Mouse (Mus musculus): ENCODE data around the gene AY074887. TPM values are rescaled to one million over a fixed set of nuclear protein-coding genes. Genes with fewer than 3 reads are reported as not detected.
"Not testable (repeated sequence)": the region's sequence is repeated elsewhere in the genome, so short reads cannot be mapped to it uniquely, and the experiment has no call there.

AY074887 gene
- total and polyA plus RNA-seq, 2 experiments from 2014 or later, result 0.98 TPM; not detected in 1

DNA sequence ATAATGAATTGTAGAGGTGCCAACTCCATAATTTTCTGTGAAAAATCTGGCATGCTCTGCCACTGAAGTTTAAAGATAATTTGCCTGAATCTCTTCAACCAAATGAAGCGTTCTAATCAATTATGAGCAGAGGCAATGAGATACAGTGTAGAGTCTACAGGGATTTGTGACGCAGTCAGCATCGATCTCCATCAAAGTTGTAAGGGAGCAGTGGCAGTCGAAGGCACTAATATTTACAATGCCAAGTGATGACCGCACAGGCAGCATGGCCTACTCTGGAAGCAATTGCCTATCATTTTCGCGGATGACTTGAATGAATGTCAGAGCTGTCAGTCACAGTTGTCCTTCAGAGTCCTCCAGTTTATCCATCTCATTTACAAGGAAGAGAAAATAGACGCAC, 29.9 kb upstream of the AY074887 start, which contains the start of gene Chrna5:
Gene Chrna5, plus strand, starts transcription at position 207 of the 400 bp plus-strand sequence.
- no peaks in the 10 kb centered on the region; the same call in 1 of the 2 replicates for H3K27me3 ChIP-seq (ENCODE audit: insufficient read depth, low read length)
- ATAC-seq, result 0 out of 2 replicates have a peak, but pooled peaks have one; percentile 44
- H3K9ac ChIP-seq (replicated peaks; ENCODE audit: low read length), result peak within 1 kb of the TSS; percentile 61
- H3K4me1 ChIP-seq (ENCODE audit: insufficient read depth, low read length), result no peaks in the 10 kb centered on the region
- no peak for TF ChIP-seq CTCF (IDR thresholded peaks at IDR 0.05; ENCODE audit: low read depth)
- no peak within 1 kb of the TSS for H3K27ac ChIP-seq
- peak within 1 kb of the TSS; percentile 61 for H3K4me3 ChIP-seq (ENCODE audit: low read length)
- peak; percentile 48 for DNase-seq (ENCODE audit: low spot score)
- peak within 1 kb of the TSS; percentile 88 for H3K4me2 ChIP-seq (ENCODE audit: low read depth, low read length)
- no peaks in the 10 kb centered on the region for H3K36me3 ChIP-seq (ENCODE audit: insufficient read depth, low read length)
- WGBS, result 34% methylated on average over 8 of the region's 8 CpGs
- no peaks in the 10 kb centered on the region for H3K9me3 ChIP-seq (ENCODE audit: low read length)

DNA sequence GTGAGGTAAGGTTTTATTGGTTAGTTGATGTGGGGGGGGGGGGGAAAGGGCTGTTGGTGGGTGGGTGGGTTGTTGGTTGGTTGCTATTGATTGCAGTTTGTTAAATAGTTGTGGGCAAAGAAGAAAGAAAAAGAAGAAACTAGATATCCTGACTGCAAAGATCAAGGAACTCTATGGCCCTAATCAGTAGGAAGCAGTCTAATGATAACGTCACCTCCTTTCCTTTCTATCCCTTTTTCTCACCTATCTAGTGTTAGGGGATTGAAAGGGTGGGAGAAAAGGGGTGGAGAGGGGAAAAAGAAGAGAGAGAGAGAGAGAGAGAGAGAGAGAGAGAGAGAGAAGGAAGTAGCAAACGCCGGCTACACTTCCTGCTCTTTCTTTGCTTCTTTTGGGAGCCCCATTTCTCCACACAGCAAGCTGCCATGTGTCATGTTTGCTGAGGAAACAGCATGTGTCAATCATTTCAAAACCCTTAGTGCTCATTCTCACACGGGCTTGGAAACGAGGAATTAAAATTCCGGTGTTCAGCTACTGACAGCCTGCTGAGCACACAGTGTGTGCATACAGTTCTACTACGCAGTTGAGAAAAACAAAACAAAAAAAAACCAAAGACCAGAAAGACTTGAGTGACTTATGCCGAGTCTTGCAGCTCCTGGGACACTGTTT, 19.3 kb upstream of the AY074887 start:
- no peaks in the 10 kb centered on the region for H3K27me3 ChIP-seq (ENCODE audit: insufficient read depth, low read length)
- H3K36me3 ChIP-seq (ENCODE audit: insufficient read depth, low read length), result no peaks in the 10 kb centered on the region
- H3K4me2 ChIP-seq (ENCODE audit: low read depth, low read length), result no peak overlapping the region
- no peak for DNase-seq (ENCODE audit: low spot score)
- H3K4me1 ChIP-seq (ENCODE audit: insufficient read depth, low read length), result no peaks in the 10 kb centered on the region
- no peak for ATAC-seq
- no peak overlapping the region for H3K9ac ChIP-seq (replicated peaks; ENCODE audit: low read length)
- no peak for TF ChIP-seq CTCF (IDR thresholded peaks at IDR 0.05; ENCODE audit: low read depth)
- no peak overlapping the region for H3K4me3 ChIP-seq (ENCODE audit: low read length)
- H3K27ac ChIP-seq, result no peak overlapping the region
- H3K9me3 ChIP-seq (ENCODE audit: low read length), result no peaks in the 10 kb centered on the region
- WGBS, result 45% methylated on average over 8 of the region's 8 CpGs

DNA sequence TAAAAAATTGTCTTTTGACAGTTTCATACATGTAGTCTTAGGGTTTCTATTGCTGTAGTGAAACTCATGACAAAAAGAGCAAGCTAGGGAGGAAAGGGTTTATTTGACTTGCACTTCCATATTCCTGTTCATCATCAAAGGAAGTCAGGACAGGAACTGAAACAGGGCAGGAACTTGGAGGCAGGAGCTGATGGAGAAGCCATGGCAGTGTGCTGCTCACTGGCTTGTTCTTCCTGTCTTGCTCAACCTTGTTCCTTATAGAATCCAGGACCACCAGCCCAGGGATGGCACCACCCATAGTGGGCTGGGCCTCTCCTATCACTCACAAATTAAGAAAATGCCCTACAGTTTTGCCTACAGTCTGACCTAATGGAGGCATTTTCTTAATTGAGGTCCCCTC, 12.9 kb upstream of the AY074887 start:
- ATAC-seq (no peak), DNase-seq (ENCODE audit: low spot score) (no peak)
- no peak overlapping the region for H3K4me2 ChIP-seq (ENCODE audit: low read depth, low read length)
- no peaks in the 10 kb centered on the region for H3K9me3 ChIP-seq (ENCODE audit: low read length)
- no peak overlapping the region for H3K9ac ChIP-seq (replicated peaks; ENCODE audit: low read length)
- H3K27ac ChIP-seq, result no peak overlapping the region
- H3K4me1 ChIP-seq (ENCODE audit: insufficient read depth, low read length), result no peaks in the 10 kb centered on the region
- peaks cover 6% of the 10 kb centered on the region for H3K36me3 ChIP-seq (ENCODE audit: insufficient read depth, low read length)
- no peaks in the 10 kb centered on the region for H3K27me3 ChIP-seq (ENCODE audit: insufficient read depth, low read length)
- no peak for TF ChIP-seq CTCF (IDR thresholded peaks at IDR 0.05; ENCODE audit: low read depth)
- no peak overlapping the region for H3K4me3 ChIP-seq (ENCODE audit: low read length)

DNA sequence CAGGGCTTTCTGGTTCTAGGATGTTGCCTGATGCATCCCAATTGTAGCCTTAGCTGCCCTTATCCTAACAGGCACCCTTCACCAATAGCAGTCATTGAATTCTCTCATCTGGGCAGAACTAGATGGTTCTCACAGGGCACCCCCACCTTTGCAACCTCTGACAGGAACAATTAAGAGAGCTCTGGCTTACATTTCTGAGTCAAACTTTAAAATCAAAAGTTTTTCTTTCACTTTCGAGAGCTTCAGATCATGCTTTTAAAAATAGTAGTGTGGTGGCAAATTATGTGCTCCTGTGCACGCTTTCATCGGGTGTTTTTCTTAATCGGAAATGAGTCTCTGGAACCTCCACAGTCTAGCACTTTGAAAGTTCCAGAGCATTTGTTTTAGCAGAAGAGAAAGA, 10.3 kb upstream of the AY074887 start:
- H3K27me3 ChIP-seq (ENCODE audit: insufficient read depth, low read length), result no peaks in the 10 kb centered on the region
- H3K4me2 ChIP-seq (ENCODE audit: low read depth, low read length), result no peak overlapping the region
- no peak overlapping the region for H3K9ac ChIP-seq (replicated peaks; ENCODE audit: low read length)
- no peak overlapping the region for H3K27ac ChIP-seq
- H3K4me1 ChIP-seq (ENCODE audit: insufficient read depth, low read length), result no peaks in the 10 kb centered on the region
- TF ChIP-seq CTCF (IDR thresholded peaks at IDR 0.05; ENCODE audit: low read depth), result no peak
- 96% methylated on average over 4 of the region's 4 CpGs for WGBS
- ATAC-seq (no peak), DNase-seq (ENCODE audit: low spot score) (no peak)
- no peak overlapping the region for H3K4me3 ChIP-seq (ENCODE audit: low read length)
- no peaks in the 10 kb centered on the region for H3K9me3 ChIP-seq (ENCODE audit: low read length)
- H3K36me3 ChIP-seq (ENCODE audit: insufficient read depth, low read length), result peaks cover 30% of the 10 kb centered on the region

DNA sequence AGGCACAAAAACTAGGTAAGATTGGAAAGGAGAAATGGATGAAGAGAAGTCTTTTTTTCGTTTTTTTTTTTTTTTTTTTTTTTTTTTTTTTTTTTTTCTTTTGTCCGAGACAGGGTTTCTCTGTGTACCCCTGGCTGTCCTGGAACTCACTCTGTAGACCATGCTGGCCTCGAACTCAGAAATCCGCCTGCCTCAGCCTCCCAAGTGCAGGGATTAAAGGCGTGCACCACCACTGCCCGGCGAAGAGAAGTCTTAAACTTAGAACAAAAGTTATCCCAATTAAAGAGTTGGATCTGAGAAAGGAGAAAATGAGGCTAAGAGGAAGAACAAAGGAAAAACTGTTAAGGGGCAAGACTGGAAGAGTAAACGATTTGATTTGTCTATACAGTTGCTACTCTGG, 636 bp downstream of the AY074887 start:
- not testable (repeated sequence) for H3K36me3 ChIP-seq (ENCODE audit: insufficient read depth, low read length); H3K4me1 ChIP-seq (ENCODE audit: insufficient read depth, low read length); H3K27me3 ChIP-seq (ENCODE audit: insufficient read depth, low read length); DNase-seq (ENCODE audit: low spot score); H3K9me3 ChIP-seq (ENCODE audit: low read length)
- H3K9ac ChIP-seq (replicated peaks; ENCODE audit: low read length), result peak overlapping the region; percentile 87
- H3K27ac ChIP-seq, result peak overlapping the region; percentile 97
- 50% methylated on average over 8 of the region's 8 CpGs for WGBS
- peak overlapping the region; percentile 89 for H3K4me3 ChIP-seq (ENCODE audit: low read length)
- peak overlapping the region; percentile 57 for H3K4me2 ChIP-seq (ENCODE audit: low read depth, low read length)
- 0 out of 2 replicates have a peak, but pooled peaks have one; percentile 16 for ATAC-seq

DNA sequence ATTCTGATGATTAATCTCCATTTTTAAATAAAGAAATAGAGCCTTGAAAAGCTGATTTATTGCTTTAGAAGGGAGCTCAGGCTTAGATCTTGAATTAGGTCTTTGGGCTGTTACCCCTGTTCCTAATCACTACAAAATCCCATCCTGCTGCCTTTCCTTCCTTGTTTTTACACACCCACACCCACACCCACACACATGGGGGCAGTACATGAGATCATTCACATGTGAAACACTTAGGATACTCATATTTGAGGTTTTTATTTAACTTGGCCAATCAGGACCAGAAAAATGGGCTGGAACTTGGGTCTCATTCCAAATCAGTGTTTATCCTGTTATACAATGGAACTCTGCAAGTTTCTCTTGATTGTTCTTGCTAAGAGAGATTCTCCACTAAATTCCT, 1.3 kb downstream of the AY074887 start:
- Histone ChIP-seq H3K27ac (no peak overlapping the region), H3K27me3 (ENCODE audit: insufficient read depth, low read length) (no peaks in the 10 kb centered on the region), H3K4me2 (ENCODE audit: low read depth, low read length) (no peak overlapping the region), H3K9ac (replicated peaks; ENCODE audit: low read length) (no peak overlapping the region), H3K9me3 (ENCODE audit: low read length) (no peaks in the 10 kb centered on the region), H3K4me1 (ENCODE audit: insufficient read depth, low read length) (peaks cover 8% of the 10 kb centered on the region; the same call in 1 of the 2 replicates), H3K4me3 (ENCODE audit: low read length) (no peak overlapping the region), H3K36me3 (ENCODE audit: insufficient read depth, low read length) (peaks cover 5% of the 10 kb centered on the region)
- DNase-seq (ENCODE audit: low spot score), result no peak
- no peak for TF ChIP-seq CTCF (IDR thresholded peaks at IDR 0.05; ENCODE audit: low read depth)
- no peak for ATAC-seq

DNA sequence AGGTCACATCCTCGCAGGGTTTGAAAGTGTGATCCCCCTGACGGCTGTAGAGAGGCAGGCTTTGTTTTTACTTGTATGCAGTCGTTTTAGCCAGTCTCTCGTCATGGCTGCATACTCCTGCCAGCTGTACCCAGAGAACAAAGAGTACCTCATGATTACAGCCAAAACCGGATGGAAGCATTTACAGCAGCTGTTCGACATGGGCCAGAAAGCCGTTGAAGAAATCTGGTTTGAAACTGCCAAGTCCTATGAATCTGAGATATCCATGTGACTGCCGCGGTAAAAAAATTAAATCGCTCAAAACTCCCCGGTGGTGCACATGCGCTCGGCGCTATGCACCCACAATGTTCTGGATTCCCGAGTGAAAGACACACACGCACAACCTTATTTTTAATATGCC, 4.5 kb downstream of the AY074887 start:
- 75% methylated on average over 16 of the region's 16 CpGs for WGBS
- no peak for DNase-seq (ENCODE audit: low spot score)
- H3K4me2 ChIP-seq (ENCODE audit: low read depth, low read length), result no peak overlapping the region

More for the DNA sequence above, 4.5 kb downstream of the AY074887 start:
- H3K27me3 ChIP-seq (ENCODE audit: insufficient read depth, low read length), result no peaks in the 10 kb centered on the region
- no peak overlapping the region for H3K27ac ChIP-seq
- H3K4me1 ChIP-seq (ENCODE audit: insufficient read depth, low read length), result no peaks in the 10 kb centered on the region
- no peak overlapping the region for H3K9ac ChIP-seq (replicated peaks; ENCODE audit: low read length)
- no peak overlapping the region for H3K4me3 ChIP-seq (ENCODE audit: low read length)
- no peak for TF ChIP-seq CTCF (IDR thresholded peaks at IDR 0.05; ENCODE audit: low read depth)
- no peaks in the 10 kb centered on the region for H3K36me3 ChIP-seq (ENCODE audit: insufficient read depth, low read length)
- no peak for ATAC-seq
- no peaks in the 10 kb centered on the region for H3K9me3 ChIP-seq (ENCODE audit: low read length)
